Mouse (Mus musculus) gastrocnemius, postnatal 25 days (tissue): ENCODE results near the gene Lurap1l. TPM values are rescaled to one million over a fixed set of nuclear protein-coding genes. Genes with fewer than 3 reads are reported as not detected.

Source experiments
- DNase-seq: peaks from one replicate; pipeline ENCODE4 v3.0.0; 2022
- long read RNA-seq, 2 experiments: library from polyadenylated mRNA; stranded (forward); transcript quantifications; one replicate each; pipeline ENCODE4 v2.0.0; 2021
- total RNA-seq, 2 experiments: library from RNA; stranded (reverse); gene quantifications; 1 replicate in 1 of 2; 2 replicates in 1 of 2; pipeline ENCODE4 v1.2.3; 2021

Lurap1l gene
- 1 to 10 TPM; 1.7 to 2.0 TPM for total RNA-seq
- long read RNA-seq, experiment 1, transcript Lurap1l-201 (2 exons, 3,066 nt): major isoform, 6 of 8 reads
- long read RNA-seq, experiment 1, partial matches to known transcripts: 0 of 8 reads
- long read RNA-seq, experiment 1, other reads (novel, unspliced or antisense): 2 of 8 reads
- long read RNA-seq, experiment 2, transcript Lurap1l-201 (2 exons, 3,066 nt): major isoform, 20 of 20 reads
- long read RNA-seq, experiment 2, partial matches to known transcripts: 0 of 20 reads
- long read RNA-seq, experiment 2, other reads (novel, unspliced or antisense): 0 of 20 reads

DNA sequence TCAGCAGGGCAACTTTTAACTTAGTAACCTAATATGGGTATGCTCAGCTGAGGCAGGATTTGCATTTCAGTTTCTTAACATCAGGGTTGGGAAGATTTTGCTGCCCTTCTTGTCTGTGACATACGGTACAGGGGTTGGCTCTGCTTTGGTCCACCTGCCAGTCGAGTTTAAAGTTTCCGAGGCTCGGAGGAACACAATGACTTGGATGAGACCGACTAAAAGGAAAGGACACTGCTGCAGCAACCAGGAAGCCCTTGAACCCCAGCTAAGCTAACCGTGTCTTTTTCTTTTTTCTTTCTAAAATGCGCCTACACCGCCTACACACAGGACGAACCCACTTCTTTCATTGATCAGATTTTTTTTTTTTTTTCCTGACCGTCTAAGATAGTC is at the start of gene Lurap1l:
TSS of gene Lurap1l (plus strand) at position 166 of the 390 bp plus-strand sequence.
- peak; percentile 36 for DNase-seq

DNA sequence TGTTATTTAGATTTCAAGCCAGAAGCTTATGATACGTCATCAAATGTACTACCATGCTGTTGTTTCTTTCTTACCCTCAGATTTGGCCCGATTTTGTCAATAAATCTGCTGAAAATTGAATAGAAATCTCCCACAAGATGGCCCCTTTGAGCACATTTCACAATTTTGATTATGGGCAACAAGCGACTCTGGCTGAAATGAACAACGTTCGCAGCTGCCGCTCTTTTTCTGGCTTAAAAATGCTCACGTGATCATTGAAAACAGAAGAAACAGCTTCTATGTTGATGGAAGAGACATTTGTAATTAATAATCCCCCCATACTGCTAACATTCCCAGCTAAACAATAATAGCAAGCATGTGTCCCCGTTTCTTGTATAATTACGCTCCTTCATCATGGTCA is 47.5 kb upstream of the Lurap1l start:
- no peak for DNase-seq

DNA sequence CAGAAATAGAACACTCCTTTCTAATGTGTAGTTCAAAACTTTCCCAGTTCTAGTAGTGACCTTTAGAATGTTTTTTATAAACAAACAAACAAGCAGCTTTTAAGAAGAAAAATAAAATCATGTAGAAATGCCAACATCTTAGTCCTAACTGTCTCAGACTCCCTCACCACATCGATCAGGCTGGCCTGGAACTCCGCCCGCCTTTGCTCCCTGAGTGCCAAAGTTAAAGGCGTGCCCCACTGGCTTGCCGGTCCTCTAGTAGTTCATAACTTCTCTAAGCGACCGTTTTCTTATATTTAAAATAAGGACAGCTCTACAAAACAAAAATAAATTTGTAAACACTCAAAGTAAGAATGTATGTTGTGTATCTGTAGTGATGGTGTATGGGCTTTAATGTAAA is 46.5 kb upstream of the Lurap1l start:
- no peak for DNase-seq

DNA sequence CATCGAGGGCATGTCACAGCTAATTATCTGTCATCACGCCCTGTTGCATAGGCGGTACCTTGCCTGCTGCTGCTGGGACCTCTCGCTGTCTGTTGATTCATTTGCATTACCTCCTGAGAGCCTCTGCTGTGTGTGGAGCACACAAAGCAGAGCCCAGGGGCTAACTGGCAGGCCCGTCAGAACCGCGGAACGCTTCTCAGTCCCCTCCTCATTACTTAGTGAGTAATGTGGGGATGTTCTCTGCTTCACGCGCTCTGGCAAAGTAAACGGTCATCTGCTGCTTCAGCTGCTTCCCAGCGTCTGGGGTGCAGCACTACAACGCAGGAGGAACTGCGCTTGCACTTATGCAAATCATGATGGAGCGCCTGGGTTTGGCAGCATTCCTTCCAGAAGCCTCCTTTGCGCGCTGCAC is 45.9 kb upstream of the Lurap1l start:
- DNase-seq: peak; percentile 9

DNA sequence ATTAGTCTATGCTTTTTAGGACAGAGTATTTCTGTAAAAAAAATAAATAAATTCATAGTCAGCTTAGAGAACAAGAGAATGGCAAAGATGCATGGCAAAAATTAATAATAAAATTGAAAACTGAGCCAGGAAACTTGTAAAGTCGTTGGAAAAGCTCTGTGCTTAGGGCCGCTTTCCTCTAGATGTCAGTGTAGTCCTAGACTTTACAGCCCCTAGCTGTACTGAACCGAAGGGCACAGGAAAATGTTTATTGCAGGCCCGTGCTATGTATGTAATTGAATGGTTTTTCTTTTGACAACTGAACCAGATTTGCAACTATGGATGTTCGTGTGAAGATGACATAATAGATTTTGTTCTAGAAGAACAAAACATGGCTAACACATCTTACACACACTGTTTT is 44.4 kb upstream of the Lurap1l start:
- no peak for DNase-seq

DNA sequence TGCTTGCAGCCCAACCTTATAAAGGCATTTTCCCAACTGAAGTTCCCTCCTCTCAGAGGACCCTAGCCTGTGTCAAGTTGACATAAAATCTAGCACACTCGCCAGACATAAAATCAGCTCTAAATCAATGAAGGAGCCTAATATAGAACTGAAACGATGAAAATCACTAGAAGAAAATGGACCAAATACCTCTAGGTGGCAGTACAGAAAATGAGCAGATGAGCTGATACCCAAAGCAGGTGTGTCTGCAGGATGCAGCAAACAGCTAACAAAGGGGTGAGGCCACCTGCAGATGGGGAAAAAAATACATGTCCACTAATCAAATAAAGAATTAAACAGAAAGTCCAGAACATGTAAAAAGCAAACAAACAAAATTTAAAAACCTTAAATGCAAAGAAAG is 40.8 kb upstream of the Lurap1l start:
- DNase-seq: no peak

DNA sequence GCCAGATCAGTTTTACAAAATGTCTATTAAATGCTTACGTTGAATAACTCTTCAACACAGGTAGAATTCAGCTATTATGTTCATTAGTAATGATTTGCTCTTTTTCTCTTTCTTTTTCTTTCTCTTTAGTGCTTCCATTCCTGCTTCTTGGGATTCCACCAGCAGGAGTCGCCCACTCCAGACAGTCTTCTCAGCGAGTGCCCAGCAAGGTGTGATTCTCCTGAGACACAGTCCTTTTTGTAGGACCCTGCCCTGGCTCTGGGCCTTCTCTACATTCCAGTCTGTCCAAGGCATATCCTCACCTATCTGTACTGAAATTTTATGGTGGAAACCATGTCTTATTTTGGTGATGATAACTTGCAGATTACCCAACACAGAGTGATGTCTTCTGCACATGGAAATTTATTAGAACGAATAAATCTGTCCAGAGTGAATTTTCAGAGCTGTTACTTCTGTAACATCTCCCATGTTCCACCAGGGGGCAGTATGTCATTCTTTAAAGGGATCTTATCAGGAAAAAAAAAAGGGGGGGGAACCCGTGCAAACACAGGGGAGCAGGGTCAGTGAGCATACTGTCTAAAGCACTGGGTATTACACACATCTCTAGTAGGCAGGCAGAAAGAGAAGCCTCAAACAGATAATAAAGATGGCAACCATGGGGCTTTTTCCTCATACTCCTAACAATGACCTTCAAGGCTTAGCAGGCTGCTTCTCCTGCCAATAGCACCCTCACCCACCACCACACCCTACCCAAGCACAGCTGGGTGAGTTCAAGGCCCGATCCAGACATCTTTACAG is 37.4 kb upstream of the Lurap1l start:
- DNase-seq: no peak

DNA sequence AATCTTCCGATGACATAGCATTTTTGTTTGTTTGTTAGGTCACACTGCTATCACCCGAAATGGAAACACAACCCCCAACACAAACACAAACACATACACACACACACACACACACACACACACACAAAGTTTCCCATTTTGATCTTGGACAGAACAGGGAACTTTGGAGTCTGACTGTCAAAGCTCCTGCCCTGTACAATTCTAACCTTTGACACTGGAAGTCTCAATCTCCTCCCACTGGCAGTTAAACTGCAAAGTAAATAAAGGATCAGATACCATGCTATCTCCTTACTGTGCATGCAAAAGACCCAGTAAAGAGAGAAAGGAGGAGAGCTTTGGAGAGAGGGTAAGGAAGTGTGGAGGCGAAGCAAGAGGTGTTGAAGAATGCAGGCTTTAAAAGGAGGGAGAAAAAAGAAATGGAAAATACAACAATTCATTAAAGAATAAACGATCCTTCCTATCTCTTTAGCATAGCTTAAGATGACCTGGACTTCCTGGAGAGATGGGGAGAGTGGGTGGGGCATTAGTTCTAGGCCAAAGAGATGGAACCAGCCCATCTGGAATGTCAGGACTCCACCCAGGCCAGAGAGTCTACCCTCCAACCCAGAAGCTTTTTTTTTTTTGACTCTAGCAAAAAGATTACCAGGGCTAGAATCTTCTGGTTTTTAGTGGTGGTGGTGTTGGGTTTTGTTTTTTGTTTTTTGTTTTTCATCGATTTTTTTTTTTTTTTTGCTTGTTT is 36.2 kb upstream of the Lurap1l start:
- DNase-seq: no peak

DNA sequence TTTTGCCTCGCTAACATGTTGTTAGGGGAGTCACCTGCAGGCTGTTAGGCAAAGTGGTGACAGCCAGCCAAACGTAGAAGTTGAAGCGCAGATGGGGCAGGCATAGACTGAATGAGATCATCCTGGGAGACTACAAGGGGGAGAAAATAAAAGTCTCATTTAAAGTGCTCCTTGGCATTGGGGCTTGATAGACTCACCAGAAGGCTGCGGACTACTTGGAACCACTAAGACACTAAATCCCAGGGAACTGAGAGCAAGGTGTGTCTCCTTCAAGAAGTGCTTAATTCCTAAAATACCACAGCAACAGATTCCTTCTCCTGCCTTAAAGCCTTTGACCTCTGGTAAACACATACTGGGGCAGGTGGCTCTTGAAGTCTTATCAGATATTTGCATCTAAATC is 35.4 kb upstream of the Lurap1l start:
- DNase-seq: no peak

DNA sequence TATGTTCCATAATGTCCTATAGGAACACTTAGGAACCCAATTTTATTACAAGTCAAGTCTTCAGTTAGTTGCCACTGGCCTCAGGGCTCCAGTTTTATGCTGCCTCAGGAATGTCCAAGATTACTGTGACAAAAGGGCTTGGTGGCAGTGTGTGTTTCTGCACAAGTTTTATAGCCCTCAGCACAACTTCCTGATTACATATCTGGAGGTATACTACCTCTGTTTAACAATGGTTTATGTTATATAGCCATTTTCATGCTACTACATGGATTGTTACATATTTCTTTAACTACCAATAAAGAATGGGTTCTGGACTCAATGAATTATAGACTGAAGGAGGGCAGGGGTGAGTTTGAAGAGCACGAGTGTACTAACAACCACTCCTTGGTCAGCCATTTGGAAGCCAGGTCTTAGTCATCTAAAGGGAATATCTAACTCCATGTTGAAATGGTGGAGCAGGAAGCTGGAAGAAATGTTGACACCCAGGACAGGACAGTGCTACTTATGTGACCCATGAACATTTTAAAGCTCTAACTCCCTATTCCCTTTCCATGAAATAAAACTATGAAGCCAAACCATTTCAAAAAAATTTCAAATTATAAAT is 28.3 kb upstream of the Lurap1l start:
- no peak for DNase-seq

DNA sequence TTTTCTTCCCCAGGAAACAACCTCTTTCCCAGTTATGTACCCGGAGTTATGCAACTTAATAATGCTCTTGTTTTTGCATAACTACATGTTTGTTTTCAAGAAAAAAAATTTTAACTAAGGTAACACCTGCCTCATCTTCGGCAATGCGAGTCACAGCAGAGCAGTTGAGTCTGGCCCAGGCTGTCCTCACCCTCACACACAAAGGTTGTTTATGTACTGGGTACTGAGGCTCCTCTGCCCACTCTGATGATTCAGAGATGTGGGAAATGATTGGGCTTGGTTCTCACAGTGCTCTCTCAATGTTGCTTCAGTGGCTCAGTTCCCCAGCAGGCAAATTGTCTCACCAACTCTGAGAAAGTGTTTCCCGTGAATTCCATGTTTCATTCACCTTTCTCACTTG is 23.8 kb upstream of the Lurap1l start:
- DNase-seq: no peak

DNA sequence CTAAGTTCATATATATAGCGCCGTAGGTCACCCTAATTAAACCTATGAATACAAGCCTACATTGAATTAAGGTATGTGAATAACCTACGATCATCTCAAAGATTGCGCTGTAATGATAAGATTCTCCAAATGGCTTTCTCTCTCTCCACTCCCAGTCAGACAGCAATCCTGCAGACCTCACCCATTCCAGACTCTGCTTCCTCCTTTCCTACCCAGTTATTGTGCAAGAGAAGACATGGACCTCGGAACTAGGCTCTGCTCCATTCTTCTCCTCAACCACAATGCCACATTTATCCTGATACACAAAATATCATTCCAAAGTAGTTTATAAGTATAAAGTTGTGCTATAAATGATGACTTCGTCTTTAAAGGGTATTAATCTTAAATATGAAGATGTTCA is 19.4 kb upstream of the Lurap1l start:
- no peak for DNase-seq

DNA sequence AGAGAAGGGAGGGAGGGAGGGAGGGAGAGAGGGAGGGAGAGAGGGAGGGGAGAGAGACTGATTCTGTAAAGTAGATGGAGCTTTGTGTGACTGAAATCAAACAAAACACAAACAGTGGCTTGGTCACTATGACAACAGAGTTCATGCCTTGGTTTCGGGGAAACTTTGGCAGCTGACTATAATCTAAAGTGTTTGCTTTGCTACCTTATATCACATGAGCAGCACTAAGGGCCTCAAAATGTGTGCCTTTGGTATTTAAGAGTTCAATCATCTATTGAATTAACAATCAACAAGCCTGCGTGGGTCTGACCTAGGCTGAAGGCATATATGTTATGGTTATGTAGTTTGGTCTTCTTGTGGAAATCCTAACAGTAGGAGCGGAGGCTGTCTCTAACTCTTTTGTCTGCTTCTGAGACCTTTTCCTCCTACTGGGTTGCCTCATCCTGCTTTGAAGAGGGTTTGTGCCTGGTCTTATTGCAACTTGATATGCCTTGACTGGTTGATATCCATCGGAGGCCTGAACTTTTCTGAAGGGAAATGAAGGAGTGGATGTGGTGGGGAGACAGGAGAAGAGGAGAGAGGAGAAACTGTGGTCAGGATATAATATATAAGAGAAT is 15.1 kb upstream of the Lurap1l start:
- DNase-seq: no peak

DNA sequence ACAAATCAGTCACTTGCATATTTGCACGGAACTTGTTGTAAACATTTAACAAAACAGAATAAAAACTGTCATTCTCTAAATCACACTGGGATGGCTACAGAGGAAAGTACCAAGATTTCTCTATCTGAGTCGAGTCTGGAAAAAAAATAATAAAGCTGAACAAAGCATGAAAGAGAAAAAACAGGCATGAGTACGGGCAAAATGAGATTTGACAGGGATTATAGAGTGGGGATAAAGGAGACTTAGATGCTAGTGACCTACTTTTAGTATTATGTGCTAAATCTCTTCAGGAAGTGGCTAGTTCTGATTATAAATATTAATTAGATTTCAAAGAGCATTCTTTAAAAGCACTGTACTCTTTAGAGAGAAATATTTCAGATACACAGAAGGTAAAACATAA is 3.7 kb upstream of the Lurap1l start:
- DNase-seq: no peak

DNA sequence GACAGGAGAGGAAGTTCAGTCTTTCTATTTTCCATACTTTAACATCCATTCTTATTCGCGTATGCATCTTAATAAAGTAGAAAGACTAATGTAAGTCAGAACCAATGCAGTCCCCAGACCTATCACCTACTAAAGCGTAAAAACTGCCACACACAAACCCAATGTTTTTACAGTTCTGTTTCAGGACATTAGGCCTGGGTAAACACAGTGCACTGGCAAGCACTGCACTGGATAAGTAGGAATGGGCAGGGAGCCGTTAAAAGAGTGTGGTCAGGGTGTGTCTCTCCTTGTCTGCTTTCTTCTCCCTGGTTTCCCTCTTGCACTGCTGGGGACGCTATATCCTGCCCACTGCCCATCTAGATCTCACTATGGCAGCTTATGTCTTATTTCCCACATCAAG is 2.5 kb upstream of the Lurap1l start:
- DNase-seq: no peak

DNA sequence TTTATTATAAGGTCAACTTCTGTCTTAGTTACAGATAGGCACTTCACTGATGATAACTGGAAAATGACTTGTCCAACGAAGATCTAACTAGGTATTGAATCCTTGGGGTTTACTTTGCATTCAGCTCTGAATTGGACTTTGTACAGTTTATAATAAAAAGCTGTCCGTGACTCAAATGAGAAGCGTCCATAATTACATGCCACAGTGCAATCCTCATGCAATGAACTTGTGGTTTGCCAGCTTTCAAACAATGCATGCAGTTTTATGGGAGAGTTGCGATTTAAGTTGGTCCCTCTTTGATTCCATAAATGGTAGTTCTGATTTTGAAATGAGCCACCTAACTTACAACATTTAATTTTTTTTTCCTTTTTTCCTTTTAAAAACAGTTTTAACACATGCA is 1.5 kb upstream of the Lurap1l start:
- DNase-seq: no peak

DNA sequence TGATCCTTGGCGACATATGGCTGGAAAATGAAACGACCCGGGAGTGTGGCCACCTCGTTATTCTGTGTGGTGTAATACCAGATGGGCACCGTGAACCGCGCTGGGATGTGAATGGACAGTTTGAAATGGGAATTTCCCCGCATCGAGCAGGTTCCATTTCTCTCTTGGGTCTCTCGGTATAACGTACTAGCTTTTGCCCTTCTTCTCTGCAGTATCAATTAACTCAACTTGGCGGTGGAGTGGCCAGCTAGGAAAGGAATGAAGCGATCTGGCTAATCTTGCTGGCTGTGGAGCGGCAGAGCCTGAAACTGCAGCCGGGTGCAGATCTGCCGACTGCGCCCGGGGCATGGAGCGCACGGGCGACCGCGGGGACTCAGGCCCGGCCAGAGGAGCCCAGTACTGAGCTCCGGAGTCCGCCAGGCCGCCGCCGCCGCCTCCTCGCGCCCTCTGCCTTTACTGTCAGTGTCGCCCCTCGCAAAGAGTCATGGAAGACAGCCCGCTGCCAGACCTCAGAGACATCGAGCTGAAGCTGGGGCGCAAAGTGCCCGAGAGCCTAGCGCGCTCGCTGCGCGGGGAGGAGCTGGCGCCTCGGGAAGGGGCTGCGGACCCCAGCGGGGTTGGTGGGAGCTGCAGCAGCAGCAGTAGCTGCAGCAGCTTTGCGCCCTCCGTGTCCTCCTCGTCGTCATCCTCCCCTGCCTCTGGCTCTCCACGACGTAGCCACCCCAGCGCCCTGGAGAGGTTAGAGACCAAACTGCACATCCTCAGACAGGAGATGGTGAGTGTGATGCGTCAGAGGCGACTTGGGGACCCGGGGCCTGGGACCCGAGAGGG is 640 bp downstream of the Lurap1l start:
- peak; percentile 30 for DNase-seq

DNA sequence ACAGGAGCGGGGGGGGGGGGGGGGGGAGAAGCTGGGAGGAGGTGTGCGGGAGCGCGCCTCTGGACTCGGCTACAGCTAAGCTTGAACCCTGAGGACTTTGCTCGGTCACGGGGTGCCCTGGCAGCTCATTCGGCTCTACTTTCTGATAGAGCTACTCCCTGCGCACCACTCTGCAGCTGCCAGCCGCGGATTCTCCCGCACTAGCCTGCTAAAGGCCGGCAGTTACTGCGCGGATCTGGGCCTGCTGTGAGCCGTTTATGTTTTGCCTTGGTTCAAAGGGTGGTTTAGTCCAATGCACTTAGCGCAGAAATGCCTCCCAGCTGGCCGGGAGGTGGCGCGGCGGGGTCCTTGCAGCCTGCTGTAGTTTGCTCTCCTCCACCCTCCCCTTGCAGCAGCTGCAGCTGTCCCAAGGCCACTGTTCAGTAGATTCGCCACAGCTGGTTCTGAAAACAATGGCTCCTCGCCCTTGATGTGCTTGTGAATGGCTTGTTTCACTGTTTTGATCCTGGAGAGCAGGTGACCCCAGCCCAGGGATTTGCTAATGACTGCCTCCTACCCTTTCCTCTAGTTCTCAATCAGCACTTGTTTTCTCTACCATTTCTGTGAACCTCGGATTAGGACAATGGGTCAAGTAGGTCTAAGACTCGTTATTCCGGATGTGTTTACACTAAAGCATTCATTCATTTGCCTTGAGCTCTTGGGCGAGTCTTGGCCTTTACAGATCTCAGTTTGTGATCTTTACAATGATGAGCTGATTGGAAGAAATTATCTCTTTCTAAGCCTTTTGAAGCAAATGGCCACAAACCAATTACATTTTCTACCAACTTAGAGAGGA is 1.5 kb downstream of the Lurap1l start:
- DNase-seq: peak; percentile 80

DNA sequence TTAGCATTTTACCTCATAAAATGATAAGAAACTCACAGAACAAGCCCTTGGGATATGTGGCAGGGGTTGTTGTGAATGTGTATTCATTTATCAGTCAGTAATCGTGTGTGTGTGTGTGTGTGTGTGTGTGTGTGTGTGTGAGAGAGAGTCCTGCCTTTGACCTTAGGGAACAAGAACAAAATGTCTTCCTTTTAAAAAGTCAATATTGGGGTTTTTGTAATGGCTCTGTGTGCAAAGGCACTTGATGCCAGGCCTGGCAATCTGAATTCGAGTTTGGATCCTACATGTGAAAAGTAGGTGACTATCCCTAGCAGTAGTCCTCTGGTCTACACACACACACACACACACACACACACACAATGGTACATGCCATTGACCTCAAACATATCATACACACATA is 4.8 kb downstream of the Lurap1l start:
- no peak for DNase-seq

DNA sequence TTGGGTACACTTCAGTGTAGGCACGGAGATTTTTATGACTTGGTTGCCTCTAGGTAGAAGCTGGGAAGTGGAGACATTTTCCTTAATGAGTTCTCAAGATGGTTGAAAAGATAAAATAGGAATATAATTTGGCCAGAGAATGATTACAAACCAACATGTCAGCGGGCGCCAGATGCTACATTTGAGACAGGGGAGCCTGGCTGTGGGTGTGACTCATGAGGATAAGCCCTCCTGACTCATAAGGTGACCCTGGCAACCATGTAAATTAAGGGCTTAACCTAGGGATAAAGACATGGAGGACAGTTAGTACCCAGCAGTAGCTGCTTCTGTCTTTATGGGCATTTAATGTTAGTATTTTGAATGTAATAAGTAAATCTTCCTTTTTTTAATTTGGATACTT is 6.2 kb downstream of the Lurap1l start:
- no peak for DNase-seq
